Mouse (Mus musculus): ENCODE results near the gene Elovl1.

The Elovl1 gene

GRCm38 (mm10) chr4:118446415-118447153 is 18.7 kb downstream of the Elovl1 start:
- H3K27me3 ChIP-seq (ENCODE audit: control insufficient read depth, insufficient read depth, low read length, poor library complexity, severe bottlenecking), result no peaks in the 10 kb centered on the region; the same call in 1 of the 2 replicates
- no peaks in the 10 kb centered on the region for H3K36me3 ChIP-seq (ENCODE audit: control insufficient read depth, insufficient read depth, low read length, poor library complexity, severe bottlenecking)
- no peak for DNase-seq (ENCODE audit: low read depth, low spot score)

GRCm38 (mm10) chr4:118457345-118457975 is 29.6 kb downstream of the Elovl1 start, which contains the start of gene Mpl:
Gene Mpl, minus strand, starts transcription at chr4:118457513.
- no peak for DNase-seq (ENCODE audit: low read depth, low spot score)
- H3K27me3 ChIP-seq (ENCODE audit: control insufficient read depth, insufficient read depth, low read length, poor library complexity, severe bottlenecking), result no peaks in the 10 kb centered on the region
- H3K36me3 ChIP-seq (ENCODE audit: control insufficient read depth, insufficient read depth, low read length, poor library complexity, severe bottlenecking), result no peaks in the 10 kb centered on the region

DNA sequence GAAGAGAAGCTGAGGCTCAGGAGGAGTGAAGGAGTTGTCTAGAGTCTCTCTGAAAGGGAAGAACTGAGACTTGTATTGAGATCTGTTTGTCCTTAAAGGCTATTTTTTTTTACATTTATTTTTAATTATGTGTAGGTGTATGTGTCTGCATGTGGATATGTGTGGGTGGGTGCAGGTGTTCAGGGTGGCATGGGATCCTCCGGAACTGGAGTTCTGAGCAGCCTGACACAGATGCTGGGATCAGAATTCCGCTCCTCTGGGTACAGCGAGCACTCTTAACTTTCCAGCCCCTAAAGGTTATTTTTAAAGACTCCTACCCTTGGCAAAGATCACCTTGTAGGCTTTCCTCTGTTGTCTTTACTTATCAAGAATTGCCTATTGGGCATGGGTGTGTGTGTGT is 37.1 kb downstream of the Elovl1 start:
- DNase-seq (ENCODE audit: low read depth, low spot score), result no peak
- H3K36me3 ChIP-seq (ENCODE audit: control insufficient read depth, insufficient read depth, low read length, poor library complexity, severe bottlenecking), result no peaks in the 10 kb centered on the region
- H3K27me3 ChIP-seq (ENCODE audit: control insufficient read depth, insufficient read depth, low read length, poor library complexity, severe bottlenecking), result no peaks in the 10 kb centered on the region

GRCm38 (mm10) chr4:118465697-118466163 is 37.8 kb downstream of the Elovl1 start:
- Histone ChIP-seq H3K27me3 (ENCODE audit: control insufficient read depth, insufficient read depth, low read length, poor library complexity, severe bottlenecking) (no peaks in the 10 kb centered on the region), H3K36me3 (ENCODE audit: control insufficient read depth, insufficient read depth, low read length, poor library complexity, severe bottlenecking) (no peaks in the 10 kb centered on the region)
- no peak for DNase-seq (ENCODE audit: low read depth, low spot score)

DNA sequence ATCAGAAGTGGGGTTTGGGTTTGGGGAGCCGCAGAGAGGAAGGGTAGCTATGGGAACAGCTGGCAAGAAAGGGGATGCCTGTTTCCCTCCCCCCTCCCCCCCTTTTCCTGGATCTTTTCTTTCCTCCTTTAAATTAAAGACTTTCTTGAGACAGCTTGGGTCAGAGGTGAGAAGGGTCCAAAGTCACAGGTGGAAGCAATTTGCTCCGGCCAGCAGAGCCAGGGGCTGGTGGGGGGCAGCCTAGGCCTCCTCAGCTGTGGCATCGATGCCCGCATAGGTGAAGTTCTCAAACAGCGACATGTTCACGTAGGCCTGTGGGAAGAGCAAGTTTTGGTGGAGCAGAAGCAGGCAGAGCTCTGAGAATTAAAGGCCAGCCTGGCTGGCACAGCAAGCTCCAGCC is 43.4 kb downstream of the Elovl1 start:
- H3K36me3 ChIP-seq (ENCODE audit: control insufficient read depth, insufficient read depth, low read length, poor library complexity, severe bottlenecking), result no peaks in the 10 kb centered on the region
- DNase-seq (ENCODE audit: low read depth, low spot score), result no peak
- H3K27me3 ChIP-seq (ENCODE audit: control insufficient read depth, insufficient read depth, low read length, poor library complexity, severe bottlenecking), result no peaks in the 10 kb centered on the region

- DNase-seq (ENCODE audit: low read depth, low spot score), result no peak
- Histone ChIP-seq H3K36me3 (ENCODE audit: control insufficient read depth, insufficient read depth, low read length, poor library complexity, severe bottlenecking) (no peaks in the 10 kb centered on the region), H3K27me3 (ENCODE audit: control insufficient read depth, insufficient read depth, low read length, poor library complexity, severe bottlenecking) (no peaks in the 10 kb centered on the region)
These were observed 44.8 kb downstream of the Elovl1 start for GRCm38 (mm10) chr4:118472687-118473086.

DNA sequence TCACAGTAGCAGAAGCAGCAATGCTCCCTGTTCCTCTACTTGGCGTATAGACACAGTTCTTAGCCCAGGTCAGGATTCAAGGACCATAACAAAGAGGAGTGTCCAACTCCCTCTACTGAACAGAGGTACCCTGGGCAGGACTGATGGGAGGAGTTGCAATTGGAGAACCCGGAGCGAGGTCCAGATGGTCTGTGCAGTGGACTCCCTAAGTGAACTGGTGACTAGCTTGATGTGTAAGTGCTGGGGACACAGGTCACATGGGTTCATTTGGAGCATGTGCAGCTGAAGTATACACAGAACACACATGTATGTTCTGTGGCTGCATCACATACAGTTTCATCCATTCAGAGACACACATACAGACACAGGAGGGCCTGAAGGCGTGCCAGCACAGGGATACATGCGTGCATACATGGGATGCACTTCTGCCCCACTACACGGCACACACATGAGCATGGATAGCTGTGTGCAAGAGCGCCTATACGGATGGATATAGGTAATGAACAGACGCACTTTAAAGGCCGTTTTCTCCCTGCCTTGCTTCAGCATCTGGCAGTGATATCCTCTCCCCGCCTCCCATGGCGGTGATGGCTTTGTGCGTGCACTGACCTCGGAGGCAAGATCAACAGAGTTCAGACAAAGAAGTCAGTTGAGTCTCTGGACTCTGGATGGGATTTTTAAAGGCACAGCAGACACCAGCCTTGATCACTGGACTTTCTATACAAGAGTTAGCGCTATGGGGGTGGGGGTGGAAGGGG is 49.1 kb downstream of the Elovl1 start:
- DNase-seq (ENCODE audit: low read depth, low spot score), result no peak
- Histone ChIP-seq H3K27me3 (ENCODE audit: control insufficient read depth, insufficient read depth, low read length, poor library complexity, severe bottlenecking) (no peaks in the 10 kb centered on the region), H3K36me3 (ENCODE audit: control insufficient read depth, insufficient read depth, low read length, poor library complexity, severe bottlenecking) (no peaks in the 10 kb centered on the region)

All from splenic B cell, adult 2 months (primary cell).